Mouse (Mus musculus): ENCODE data around the gene Efcab6. TPM values are rescaled to one million over a fixed set of nuclear protein-coding genes. Genes with fewer than 3 reads are reported as not detected.

Efcab6 gene
- polyA plus RNA-seq, 1 experiment from 2014 or later = not detected

DNA sequence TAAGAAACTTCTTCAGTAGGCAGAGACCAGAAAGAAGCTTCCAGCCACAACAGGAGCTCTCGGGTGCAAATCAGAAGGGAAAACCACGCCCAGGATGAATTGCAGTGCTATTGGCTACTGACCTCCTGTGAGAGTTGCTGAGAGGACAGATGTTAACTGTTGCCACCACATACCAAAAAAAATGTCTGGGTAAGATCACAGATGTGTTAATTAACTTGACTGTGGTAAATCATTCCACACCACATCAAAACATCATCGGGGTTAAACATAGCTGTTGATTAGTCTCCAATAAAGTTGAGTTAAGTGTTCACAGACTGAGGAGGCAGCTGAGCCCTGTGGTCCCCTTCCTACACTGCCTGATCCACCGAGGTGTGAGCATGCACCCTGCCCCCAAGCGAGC is 88.1 kb downstream of the Efcab6 start:
- no peaks in the 10 kb centered on the region for H3K79me2 ChIP-seq (ENCODE audit: inconsistent target)
- H3K27ac ChIP-seq = no peak overlapping the region
- 15% methylated on average over 5 of the region's 5 CpGs for WGBS (ENCODE audit: missing documents)
- H3K4me3 ChIP-seq (ENCODE audit: inconsistent target) = no peak overlapping the region
- no peaks in the 10 kb centered on the region for H3K36me3 ChIP-seq (ENCODE audit: inconsistent target)

DNA sequence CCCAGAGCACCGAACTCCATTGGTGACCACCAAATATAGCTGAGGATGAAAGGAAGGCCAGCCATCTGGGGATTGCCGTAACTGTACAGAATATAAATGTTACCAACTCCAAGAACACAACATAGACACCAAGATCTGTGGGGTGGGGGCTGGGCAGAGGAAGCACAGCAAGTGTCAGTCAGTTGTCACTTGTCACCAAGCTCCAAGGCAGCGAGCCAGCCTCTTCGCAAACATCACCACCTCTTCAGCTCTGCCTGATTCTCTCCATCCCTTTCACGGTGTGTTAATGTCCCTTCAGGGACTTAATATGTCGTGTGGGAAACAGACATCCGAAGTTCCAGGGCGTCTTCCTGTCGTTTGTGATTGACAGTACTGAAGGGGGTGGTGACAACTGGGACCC is 93.0 kb downstream of the Efcab6 start:
- no peaks in the 10 kb centered on the region for H3K36me3 ChIP-seq (ENCODE audit: inconsistent target)
- 76% methylated on average over 9 of the region's 9 CpGs for WGBS (ENCODE audit: missing documents)
- H3K27ac ChIP-seq = no peak overlapping the region
- no peak overlapping the region for H3K4me3 ChIP-seq (ENCODE audit: inconsistent target)
- no peaks in the 10 kb centered on the region for H3K79me2 ChIP-seq (ENCODE audit: inconsistent target)

DNA sequence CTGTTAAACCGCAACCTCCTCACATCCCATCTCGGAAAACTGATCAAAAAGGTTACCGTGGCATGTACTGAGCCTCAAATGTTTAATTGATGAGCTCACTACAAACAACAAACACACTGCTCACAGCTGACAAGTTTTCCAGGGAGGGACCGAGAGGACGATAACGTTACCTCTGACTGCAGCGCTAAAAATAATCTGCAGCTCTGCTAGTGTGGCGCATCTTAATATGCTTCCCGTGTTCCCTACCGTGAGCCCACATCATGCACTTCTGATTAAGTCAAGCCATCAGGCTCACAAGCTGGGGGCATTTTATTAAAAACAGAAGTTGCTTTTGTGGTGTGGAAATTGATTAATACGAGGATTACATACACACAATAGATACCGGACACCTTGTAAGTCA is 97.4 kb downstream of the Efcab6 start:
- no peaks in the 10 kb centered on the region for H3K36me3 ChIP-seq (ENCODE audit: inconsistent target)
- H3K79me2 ChIP-seq (ENCODE audit: inconsistent target) = no peaks in the 10 kb centered on the region
- no peak overlapping the region for H3K27ac ChIP-seq
- WGBS (ENCODE audit: missing documents) = 89% methylated on average over 12 of the region's 12 CpGs
- H3K4me3 ChIP-seq (ENCODE audit: inconsistent target) = no peak overlapping the region

DNA sequence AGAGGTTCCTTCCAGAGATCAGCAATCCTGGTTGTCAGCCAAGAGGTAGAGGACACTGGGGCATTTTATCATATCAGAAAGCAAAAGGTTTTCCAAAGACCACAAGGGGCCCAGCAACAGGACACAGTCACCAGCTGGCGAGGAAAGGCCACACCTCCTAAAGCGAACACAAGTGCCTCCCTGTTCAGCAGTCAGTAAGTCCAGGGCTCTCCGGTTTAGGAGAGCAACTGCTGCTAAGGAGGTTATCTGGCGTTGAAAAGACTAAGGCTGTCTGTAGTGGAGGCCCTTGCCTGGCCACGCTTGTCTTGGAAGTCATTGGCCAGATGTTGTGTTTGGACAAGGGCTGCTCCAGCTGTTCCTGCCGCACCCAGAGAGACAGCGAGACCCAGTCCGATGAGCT is 100.1 kb downstream of the Efcab6 start:
- WGBS (ENCODE audit: missing documents) = 80% methylated on average over 8 of the region's 8 CpGs
- Histone ChIP-seq H3K4me3 (ENCODE audit: inconsistent target) (no peak overlapping the region), H3K79me2 (ENCODE audit: inconsistent target) (no peaks in the 10 kb centered on the region), H3K27ac (no peak overlapping the region), H3K36me3 (ENCODE audit: inconsistent target) (no peaks in the 10 kb centered on the region)

DNA sequence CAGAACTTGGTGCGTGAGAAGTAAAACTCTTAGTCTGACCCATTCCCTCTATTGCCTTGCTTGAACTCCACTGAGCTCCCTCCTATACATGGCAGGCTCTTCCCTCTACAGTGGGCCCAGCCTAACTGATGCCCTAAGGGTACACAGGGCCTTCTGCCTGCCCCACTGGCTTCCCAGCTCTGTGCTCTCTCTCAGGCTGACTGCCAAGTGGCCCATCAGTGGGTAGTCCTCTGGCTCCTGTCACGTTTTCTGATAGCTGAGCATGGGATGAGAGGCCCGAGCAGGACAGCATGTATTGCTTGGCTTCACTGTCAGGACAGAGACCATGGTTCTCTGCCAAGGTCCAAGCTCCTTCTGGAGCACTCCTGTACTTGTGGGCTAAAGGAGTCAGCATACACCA is 106.8 kb downstream of the Efcab6 start:
- H3K36me3 ChIP-seq (ENCODE audit: inconsistent target) = no peaks in the 10 kb centered on the region
- H3K79me2 ChIP-seq (ENCODE audit: inconsistent target) = no peaks in the 10 kb centered on the region
- no peak overlapping the region for H3K27ac ChIP-seq
- H3K4me3 ChIP-seq (ENCODE audit: inconsistent target) = no peak overlapping the region
- WGBS (ENCODE audit: missing documents) = 68% methylated on average over 3 of the region's 3 CpGs

DNA sequence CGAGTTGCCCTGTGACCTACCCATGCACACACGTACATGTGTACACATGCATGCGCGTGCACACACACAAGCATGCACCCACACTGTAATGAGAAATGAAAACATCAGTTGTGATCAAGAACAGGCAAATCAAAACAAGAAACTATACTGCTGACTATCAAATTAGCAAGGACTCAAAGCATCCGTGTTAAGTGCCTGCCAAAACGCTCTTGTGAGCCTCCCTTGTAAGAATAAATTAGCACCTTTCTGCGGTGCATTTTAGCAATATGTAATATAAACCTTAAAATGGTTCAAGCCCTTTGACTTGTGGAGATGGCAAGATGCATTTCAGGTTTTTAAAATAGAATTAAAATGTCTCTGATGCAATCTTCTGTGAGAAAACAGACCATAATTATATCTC is 108.2 kb downstream of the Efcab6 start:
- no peaks in the 10 kb centered on the region for H3K36me3 ChIP-seq (ENCODE audit: inconsistent target)
- WGBS (ENCODE audit: missing documents) = 95% methylated on average over 7 of the region's 7 CpGs
- H3K79me2 ChIP-seq (ENCODE audit: inconsistent target) = no peaks in the 10 kb centered on the region
- no peak overlapping the region for H3K27ac ChIP-seq
- H3K4me3 ChIP-seq (ENCODE audit: inconsistent target) = no peak overlapping the region

DNA sequence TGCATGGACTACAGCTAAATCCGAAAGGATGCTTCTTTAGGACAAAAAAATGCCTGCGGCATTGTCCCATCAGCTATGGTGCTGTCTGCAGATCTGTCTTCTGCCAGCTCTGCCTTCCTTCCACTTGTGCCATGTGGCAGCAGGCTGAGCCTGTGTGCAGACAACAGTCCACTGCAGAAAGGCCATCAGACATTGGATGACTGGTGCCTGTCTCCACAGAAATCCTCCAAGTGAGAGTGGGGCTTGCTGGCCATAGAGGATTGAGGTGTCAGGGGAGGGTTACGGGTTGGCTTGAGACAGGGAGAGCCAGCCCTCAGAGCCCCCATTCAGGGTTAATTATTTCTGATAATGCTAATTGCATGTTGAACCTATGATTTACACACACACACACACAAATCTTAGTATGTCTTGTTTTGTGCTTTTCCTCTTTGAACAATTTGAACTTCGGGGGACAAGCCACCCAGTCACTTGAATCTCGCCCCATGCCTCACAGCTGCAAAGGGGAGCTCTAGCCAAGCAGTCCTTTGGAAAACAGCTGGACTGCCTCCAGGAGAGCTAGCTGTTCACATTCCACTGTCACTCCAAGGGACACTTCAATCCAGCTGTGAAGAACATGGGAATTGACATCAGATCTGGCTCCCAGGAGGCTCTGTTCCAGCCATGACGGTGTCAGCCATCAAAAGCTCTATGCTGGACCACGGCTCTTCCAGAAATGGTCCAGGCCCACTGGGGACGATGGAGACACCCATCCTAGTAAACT is 109.1 kb downstream of the Efcab6 start:
- Histone ChIP-seq H3K36me3 (ENCODE audit: inconsistent target) (no peaks in the 10 kb centered on the region), H3K4me3 (ENCODE audit: inconsistent target) (no peak overlapping the region), H3K79me2 (ENCODE audit: inconsistent target) (no peaks in the 10 kb centered on the region), H3K27ac (no peak overlapping the region)
- WGBS (ENCODE audit: missing documents) = 88% methylated on average over 8 of the region's 8 CpGs

DNA sequence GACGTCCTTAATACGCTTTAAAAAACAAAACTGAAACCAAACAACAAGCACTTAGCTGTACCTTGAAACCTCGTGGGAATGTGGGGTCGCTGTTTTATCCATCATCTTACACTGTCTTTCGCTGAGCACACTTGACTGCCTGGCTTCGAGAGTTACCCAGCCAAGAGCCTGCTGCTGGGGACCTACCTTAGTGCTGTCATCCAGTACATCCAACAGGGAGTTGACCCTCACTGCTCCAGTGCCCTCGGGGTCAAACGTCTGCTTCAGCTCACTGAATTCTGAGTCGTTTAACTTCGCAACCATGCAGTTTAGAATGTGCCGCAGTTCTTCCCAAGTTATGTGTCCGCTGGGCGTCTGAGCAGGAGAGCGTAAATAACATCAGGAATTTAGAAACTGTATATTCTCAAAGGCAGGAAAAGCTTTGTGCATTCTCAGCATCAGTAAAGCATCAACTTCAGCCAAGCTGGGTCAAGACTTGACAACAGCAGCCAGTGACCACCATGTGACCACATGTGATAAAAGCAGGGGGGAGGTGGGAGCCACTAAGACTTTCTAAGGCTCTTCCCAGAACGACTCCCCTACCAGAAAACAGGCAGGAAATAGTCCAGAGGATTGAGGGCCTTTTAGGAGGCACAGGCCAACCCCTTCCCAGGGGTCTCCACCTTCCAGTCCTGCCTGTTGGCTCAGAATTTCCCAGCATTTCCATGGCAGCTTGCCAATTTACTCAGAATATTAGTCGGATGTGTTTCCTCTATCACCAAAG is 115.3 kb downstream of the Efcab6 start:
- Histone ChIP-seq H3K4me3 (ENCODE audit: inconsistent target) (no peak overlapping the region), H3K27ac (no peak overlapping the region), H3K36me3 (ENCODE audit: inconsistent target) (no peaks in the 10 kb centered on the region), H3K79me2 (ENCODE audit: inconsistent target) (no peaks in the 10 kb centered on the region)
- 69% methylated on average over 16 of the region's 16 CpGs for WGBS (ENCODE audit: missing documents)

DNA sequence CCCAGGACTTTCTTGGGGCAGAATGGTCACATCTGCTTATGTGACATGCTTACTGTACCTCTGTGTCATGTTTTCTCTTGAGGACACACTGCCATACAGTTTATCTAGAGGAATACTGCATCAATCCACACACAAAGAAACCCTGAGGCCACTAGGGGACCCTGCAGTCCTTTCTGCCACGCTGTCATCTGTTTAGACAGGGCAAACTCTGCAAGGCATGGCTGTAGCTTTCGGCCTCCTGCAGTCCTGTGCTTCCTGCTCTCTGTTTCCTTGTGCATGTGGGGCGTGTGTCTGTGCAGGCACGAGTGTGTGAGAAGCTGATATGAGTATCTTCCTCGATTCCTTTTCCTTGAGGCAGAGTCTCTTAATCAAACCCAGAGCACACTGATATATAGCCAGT is 125.5 kb downstream of the Efcab6 start:
- H3K27ac ChIP-seq = no peak overlapping the region
- no peaks in the 10 kb centered on the region for H3K36me3 ChIP-seq (ENCODE audit: inconsistent target)
- WGBS (ENCODE audit: missing documents) = 23% methylated on average over 5 of the region's 5 CpGs
- H3K4me3 ChIP-seq (ENCODE audit: inconsistent target) = no peak overlapping the region
- no peaks in the 10 kb centered on the region for H3K79me2 ChIP-seq (ENCODE audit: inconsistent target)

DNA sequence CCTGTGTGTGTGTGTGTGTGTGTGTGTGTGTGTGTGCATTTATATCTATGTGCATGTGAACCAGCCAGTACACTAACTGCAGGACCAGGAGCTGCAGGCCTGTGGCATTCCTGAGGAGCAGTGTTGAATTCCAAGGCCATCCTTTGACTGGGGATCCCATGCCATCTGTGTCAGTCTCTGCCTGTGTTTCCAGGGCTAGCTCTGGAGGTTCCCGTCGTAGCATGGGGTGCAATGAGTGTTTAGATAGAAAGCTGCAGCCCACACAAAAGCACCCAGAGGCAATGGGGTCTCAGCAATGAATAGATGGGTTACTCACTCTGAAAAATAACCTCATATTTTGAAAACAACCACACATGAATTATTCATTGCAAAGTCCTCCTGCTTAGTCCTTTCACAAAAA is 126.7 kb downstream of the Efcab6 start:
- WGBS (ENCODE audit: missing documents) = 68% methylated on average over 2 of the region's 2 CpGs
- Histone ChIP-seq H3K27ac (no peak overlapping the region), H3K36me3 (ENCODE audit: inconsistent target) (no peaks in the 10 kb centered on the region)

DNA sequence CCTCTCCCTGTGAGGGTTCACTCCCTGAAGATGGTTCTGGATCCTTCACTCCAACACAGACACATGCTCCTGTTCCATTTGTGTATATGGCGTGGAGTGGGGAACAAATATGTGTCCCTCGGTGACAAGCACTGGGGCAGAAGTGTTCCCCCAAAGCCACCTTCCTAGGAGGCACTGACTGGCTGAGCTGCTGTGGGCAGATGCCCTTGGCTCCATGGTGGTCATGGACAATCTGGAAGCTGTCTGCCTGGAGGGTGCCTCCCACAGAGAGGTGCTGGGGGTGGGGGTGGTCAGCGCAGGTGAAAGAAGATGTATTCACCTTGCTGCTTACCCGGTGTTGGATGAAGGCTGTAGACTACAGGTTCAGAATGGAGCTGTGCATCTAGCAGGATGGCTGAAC is 128.7 kb downstream of the Efcab6 start:
- Histone ChIP-seq H3K36me3 (ENCODE audit: inconsistent target) (no peaks in the 10 kb centered on the region), H3K27ac (no peak overlapping the region), H3K4me3 (ENCODE audit: inconsistent target) (no peak overlapping the region), H3K79me2 (ENCODE audit: inconsistent target) (no peaks in the 10 kb centered on the region)
- WGBS (ENCODE audit: missing documents) = 93% methylated on average over 4 of the region's 4 CpGs

More for the DNA sequence above, 126.7 kb downstream of the Efcab6 start:
- Histone ChIP-seq H3K4me3 (ENCODE audit: inconsistent target) (no peak overlapping the region), H3K79me2 (ENCODE audit: inconsistent target) (no peaks in the 10 kb centered on the region)

DNA sequence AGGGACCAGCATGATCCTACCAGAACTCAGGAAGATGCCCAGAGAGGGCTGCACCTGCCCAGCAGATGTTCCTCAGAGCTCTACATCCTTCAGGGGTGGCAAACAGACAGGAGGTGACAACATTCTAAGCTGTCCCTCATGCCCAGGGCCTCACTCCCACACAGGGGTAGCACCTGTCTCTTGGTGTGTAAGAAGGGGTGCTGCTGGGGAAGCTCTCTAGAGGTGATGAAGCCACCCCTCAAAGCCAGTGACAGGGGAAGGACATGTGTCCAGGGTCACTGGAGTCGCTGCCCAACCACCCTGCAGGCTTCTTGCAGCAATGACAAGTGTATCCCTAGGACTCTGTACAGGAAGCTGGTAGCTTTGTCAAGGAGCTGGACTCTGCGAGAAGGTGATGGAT is 130.4 kb downstream of the Efcab6 start:
- Histone ChIP-seq H3K27ac (no peak overlapping the region), H3K36me3 (ENCODE audit: inconsistent target) (no peaks in the 10 kb centered on the region), H3K4me3 (ENCODE audit: inconsistent target) (no peak overlapping the region), H3K79me2 (ENCODE audit: inconsistent target) (no peaks in the 10 kb centered on the region)
- 48% methylated on average over 2 of the region's 2 CpGs for WGBS (ENCODE audit: missing documents)

DNA sequence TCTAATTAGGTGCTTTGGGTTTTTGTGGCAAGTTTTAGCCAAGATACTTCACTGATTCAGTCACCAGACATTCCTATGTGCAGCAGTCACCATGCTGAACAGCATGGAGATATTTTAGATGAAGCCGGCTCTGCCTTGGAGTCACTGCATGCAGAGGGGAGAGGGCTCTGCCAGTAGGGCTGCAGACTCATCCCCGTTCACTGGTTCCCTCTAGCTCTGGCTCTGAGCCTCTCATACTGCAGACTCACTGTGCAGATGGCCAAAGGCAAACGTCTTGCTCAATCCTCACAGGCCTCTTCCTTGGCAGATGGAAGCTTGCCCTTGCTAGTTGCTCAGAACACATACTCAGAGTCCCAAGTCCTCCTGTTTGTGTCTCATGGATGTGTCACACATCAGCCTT is 139.8 kb downstream of the Efcab6 start:
- Histone ChIP-seq H3K79me2 (ENCODE audit: inconsistent target) (no peaks in the 10 kb centered on the region), H3K36me3 (ENCODE audit: inconsistent target) (no peaks in the 10 kb centered on the region), H3K4me3 (ENCODE audit: inconsistent target) (no peak overlapping the region), H3K27ac (no peak overlapping the region)
- WGBS (ENCODE audit: missing documents) = 75% methylated on average over 2 of the region's 3 CpGs

DNA sequence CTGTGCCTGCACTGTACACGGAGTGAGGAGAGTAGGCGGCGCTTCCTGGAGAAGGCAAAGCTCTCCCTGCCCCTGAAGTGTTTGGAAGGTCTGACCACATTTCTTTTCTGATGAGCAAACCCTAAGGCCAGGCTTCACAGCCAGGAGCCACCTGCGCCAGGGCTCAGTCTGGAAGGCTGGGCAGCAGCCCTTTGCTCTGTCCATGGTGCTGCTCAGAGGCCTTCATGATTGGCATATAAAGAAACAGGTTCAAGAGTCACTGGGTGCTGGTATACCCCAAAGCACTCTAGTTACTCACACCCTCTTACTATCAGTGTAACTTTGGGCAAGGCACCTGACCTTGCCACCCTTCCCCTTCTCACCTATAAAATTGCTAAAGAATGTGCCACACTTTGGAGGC is 140.5 kb downstream of the Efcab6 start:
- WGBS (ENCODE audit: missing documents) = 35% methylated on average over 4 of the region's 4 CpGs

DNA sequence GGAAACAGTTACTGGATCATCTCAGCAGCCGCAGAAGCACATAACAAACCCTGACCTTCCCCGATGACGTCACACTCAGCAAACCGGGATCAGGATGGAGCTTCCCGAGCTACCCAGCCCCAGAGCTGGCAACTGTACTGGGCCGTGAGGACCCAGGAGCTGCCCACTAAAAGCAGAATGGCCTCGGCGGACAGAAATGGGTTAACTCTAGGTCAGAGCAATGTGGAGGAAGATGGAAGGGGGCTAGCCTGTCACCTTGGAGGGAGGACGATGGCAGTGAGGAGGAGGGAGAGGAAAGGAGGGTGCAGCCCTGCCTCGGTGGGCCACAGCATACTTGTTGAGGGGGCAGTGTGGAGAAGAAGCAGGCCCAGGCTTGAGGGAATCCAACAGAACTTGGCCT is 149.8 kb downstream of the Efcab6 start:
- H3K27ac ChIP-seq = no peak overlapping the region
- H3K79me2 ChIP-seq (ENCODE audit: inconsistent target) = no peaks in the 10 kb centered on the region
- 88% methylated on average over 10 of the region's 10 CpGs for WGBS (ENCODE audit: missing documents)
- H3K36me3 ChIP-seq (ENCODE audit: inconsistent target) = no peaks in the 10 kb centered on the region
- H3K4me3 ChIP-seq (ENCODE audit: inconsistent target) = no peak overlapping the region

More for the DNA sequence above, 140.5 kb downstream of the Efcab6 start:
- Histone ChIP-seq H3K4me3 (ENCODE audit: inconsistent target) (no peak overlapping the region), H3K27ac (no peak overlapping the region), H3K36me3 (ENCODE audit: inconsistent target) (no peaks in the 10 kb centered on the region), H3K79me2 (ENCODE audit: inconsistent target) (no peaks in the 10 kb centered on the region)

Measured in macrophage (primary cell).